Mouse (Mus musculus) forebrain, embryonic 11.5 days (tissue): Measurements from ENCODE around the gene Trim28. TPM values are rescaled to one million over a fixed set of nuclear protein-coding genes. Genes with fewer than 3 reads are reported as not detected.

Source experiments
- ATAC-seq: fragments of 200-750 bp; cut with Nextera tagmentation; replicated peaks from 2 replicates; pipeline ENCODE4 v1.8.0; 2017; ENCODE audit warnings: moderate TSS enrichment; ENCODE audit not compliant: low FRiP score
- DNase-seq: peaks from one replicate; pipeline ENCODE4 v3.0.0-alpha.2; 2017; ENCODE audit warnings: low spot score
- H3K27ac ChIP-seq: fragments of 300-500 bp; sonication (generic); 2 replicates; pipeline ENCODE4 v1.5.1; 2014; ENCODE audit warnings: low read depth, low read length
- H3K27me3 ChIP-seq: fragments of 300-500 bp; sonication (generic); 2 replicates; pipeline ENCODE4 v1.6.1; 2014; ENCODE audit warnings: mild to moderate bottlenecking, low read length, mixed read lengths; ENCODE audit not compliant: control insufficient read depth, insufficient read depth
- H3K36me3 ChIP-seq: fragments of 300-500 bp; sonication (generic); 2 replicates; pipeline ENCODE4 v1.6.1; 2014; ENCODE audit warnings: mild to moderate bottlenecking, low read length, moderate library complexity, mixed read lengths; ENCODE audit not compliant: control insufficient read depth, insufficient read depth
- H3K4me1 ChIP-seq: fragments of 300-500 bp; sonication (generic); replicated peaks from 2 replicates; pipeline ENCODE4 v1.6.1; 2014; ENCODE audit warnings: low read length, mixed read lengths; ENCODE audit not compliant: control insufficient read depth, insufficient read depth
- H3K4me2 ChIP-seq: fragments of 300-500 bp; sonication (generic); 2 replicates; pipeline ENCODE4 v1.6.1; 2014; ENCODE audit warnings: low read depth, mild to moderate bottlenecking, low read length, moderate library complexity, mixed read lengths; ENCODE audit not compliant: severe bottlenecking
- H3K4me3 ChIP-seq: fragments of 300-500 bp; sonication (generic); 2 replicates; pipeline ENCODE4 v1.5.1; 2014; ENCODE audit warnings: low read depth, low read length
- H3K9ac ChIP-seq: fragments of 300-500 bp; sonication (generic); 2 replicates; pipeline ENCODE4 v1.6.1; 2014; ENCODE audit warnings: low read length
- H3K9me3 ChIP-seq: fragments of 300-500 bp; sonication (generic); 2 replicates; pipeline ENCODE4 v1.6.1; 2016; ENCODE audit warnings: low read length, mixed read lengths; ENCODE audit not compliant: control insufficient read depth
- WGBS: fragments of 180-500 bp; shearing (Covaris S2); extraction: QIAGEN DNeasy Blood & Tissue Kit; methylation state at CpG from one replicate; pipeline ENCODE4 v1.1.7; 2014; 5-methylcytosine and 5-hydroxymethylcytosine counted together
- polyA plus RNA-seq: library from polyadenylated mRNA; unstranded; fragments of >200 nt; fragmentation: Nextera tagmentation; extraction: Ambion mirVana; gene quantifications from 2 replicates; pipeline ENCODE4 v1.2.1, GENCODE M21; 2014

The Trim28 gene
- polyA plus RNA-seq, 1 experiment from 2014 or later: 507 TPM

DNA sequence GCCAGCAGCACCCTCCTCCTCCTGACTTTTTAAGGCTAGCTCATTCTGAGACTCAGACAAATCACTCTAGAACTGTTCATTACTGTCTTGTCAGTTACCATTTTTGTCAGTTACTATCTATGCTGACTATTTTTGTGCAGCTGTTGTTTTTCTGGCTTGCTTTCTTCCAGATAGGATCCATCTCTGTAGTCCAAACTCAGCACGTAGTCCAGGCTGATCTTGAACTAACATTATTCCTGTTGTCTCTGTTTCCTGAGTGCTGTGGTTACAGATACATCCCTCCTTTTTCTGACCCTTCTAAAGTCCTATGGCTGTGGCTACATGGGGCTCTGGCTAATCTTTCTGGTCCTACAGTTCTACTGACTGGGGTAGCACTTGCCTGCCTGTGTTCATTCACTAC lies 40.3 kb downstream of the Trim28 start:
- no peak overlapping the region for H3K4me3 ChIP-seq
- no peak overlapping the region for H3K27ac ChIP-seq
- peak overlapping the region; percentile 93; the same call in 1 of the 2 replicates for H3K9ac ChIP-seq
- WGBS: 94% methylated on average over 1 of the region's 1 CpGs
- H3K27me3 ChIP-seq: peaks cover 20% of the 10 kb centered on the region
- H3K4me1 ChIP-seq: peaks cover 17% of the 10 kb centered on the region
- peaks cover 3% of the 10 kb centered on the region; the same call in 1 of the 2 replicates for H3K36me3 ChIP-seq
- ATAC-seq (no peak), DNase-seq (no peak)
- no peaks in the 10 kb centered on the region for H3K9me3 ChIP-seq
- peak overlapping the region; percentile 81; the same call in 1 of the 2 replicates for H3K4me2 ChIP-seq

- DNase-seq (no peak), ATAC-seq (no peak)
- Histone ChIP-seq H3K9ac (no peak overlapping the region), H3K4me1 (peaks cover 12% of the 10 kb centered on the region), H3K27ac (no peak overlapping the region), H3K4me2 (no peak overlapping the region), H3K9me3 (no peaks in the 10 kb centered on the region), H3K4me3 (no peak overlapping the region), H3K36me3 (no peaks in the 10 kb centered on the region), H3K27me3 (peaks cover 31% of the 10 kb centered on the region)
- 74% methylated on average over 1 of the region's 1 CpGs for WGBS
Measured at GRCm38 (mm10) chr7:13041256-13041655, 42.3 kb downstream of the Trim28 start.

GRCm38 (mm10) chr7:13042511-13042910 lies 43.6 kb downstream of the Trim28 start:
- DNase-seq (no peak), ATAC-seq (no peak)
- H3K36me3 ChIP-seq: no peaks in the 10 kb centered on the region
- WGBS: 75% methylated on average over 6 of the region's 6 CpGs
- no peak overlapping the region for H3K27ac ChIP-seq
- H3K27me3 ChIP-seq: peaks cover 31% of the 10 kb centered on the region
- peaks cover 9% of the 10 kb centered on the region for H3K4me1 ChIP-seq
- H3K4me3 ChIP-seq: no peak overlapping the region
- H3K9me3 ChIP-seq: no peaks in the 10 kb centered on the region
- no peak overlapping the region for H3K4me2 ChIP-seq
- no peak overlapping the region for H3K9ac ChIP-seq

DNA sequence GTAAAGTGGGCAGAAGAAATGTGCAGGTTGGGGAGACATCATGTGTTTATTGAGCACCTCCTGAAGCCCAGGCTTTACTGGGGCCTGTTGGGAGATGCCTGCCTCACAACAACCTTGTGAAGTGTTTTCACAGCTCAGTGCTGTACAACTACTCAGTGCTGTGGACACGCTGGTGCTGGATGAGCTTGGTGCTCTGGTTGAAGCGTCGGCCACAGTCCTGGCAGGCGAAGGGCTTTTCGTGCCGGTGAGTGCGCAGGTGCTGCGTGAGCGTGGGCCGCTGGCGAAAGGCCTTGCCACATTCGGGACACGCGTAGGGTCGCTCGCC lies 44.2 kb downstream of the Trim28 start:
- Histone ChIP-seq H3K4me2 (peak overlapping the region; percentile 92), H3K27me3 (peaks cover 31% of the 10 kb centered on the region), H3K27ac (no peak overlapping the region), H3K4me3 (peak overlapping the region; percentile 40), H3K36me3 (no peaks in the 10 kb centered on the region), H3K9me3 (no peaks in the 10 kb centered on the region), H3K4me1 (peaks cover 9% of the 10 kb centered on the region), H3K9ac (no peak overlapping the region; the same call in 1 of the 2 replicates)
- ATAC-seq (no peak), DNase-seq (no peak)
- 42% methylated on average over 16 of the region's 16 CpGs for WGBS

DNA sequence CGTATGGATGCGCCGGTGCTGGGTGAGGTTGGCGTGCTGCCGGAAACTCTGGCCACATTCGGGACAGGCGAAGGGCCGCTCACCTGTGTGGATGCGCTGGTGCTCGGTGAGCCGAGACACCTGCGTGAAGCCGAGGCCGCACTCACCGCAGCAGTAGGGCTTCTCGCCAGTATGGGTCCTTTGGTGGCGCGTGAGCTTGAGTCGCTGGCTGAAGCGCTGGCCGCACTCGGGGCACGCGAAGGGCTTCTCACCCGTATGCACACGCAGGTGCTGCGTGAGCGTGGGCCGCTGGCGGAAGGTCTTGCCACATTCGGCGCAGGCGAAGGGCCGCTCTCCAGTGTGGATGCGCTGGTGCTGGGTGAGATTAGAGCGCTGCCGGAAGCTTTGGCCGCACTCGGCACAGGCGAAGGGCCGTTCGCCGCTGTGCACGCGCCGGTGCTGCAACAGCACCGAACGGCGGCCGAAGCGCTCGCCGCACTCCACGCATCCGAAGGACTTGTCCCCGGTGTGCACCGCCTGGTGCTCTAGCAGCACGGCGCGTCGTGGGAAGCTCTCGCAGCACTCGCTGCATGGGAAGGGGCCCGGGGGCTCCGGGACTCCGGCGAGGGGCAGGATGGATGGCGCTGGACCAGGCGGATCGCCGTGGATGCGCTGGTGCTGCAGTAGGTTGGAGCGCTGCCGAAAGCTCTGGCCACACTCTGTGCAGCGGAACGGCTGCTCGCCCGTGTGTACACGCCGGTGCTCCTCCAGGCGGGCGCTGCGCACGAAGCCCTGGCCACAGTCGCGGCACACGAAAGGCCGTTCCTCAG lies 44.7 kb downstream of the Trim28 start:
- Histone ChIP-seq H3K36me3 (no peaks in the 10 kb centered on the region), H3K4me2 (peak overlapping the region; percentile 92), H3K27me3 (peaks cover 31% of the 10 kb centered on the region), H3K4me3 (peak overlapping the region; percentile 40), H3K9ac (peak overlapping the region; percentile 61), H3K4me1 (peaks cover 8% of the 10 kb centered on the region), H3K9me3 (no peaks in the 10 kb centered on the region), H3K27ac (no peak overlapping the region)
- ATAC-seq: peak; percentile 29
- DNase-seq: peak; percentile 74
- WGBS: 5% methylated on average over 85 of the region's 88 CpGs

DNA sequence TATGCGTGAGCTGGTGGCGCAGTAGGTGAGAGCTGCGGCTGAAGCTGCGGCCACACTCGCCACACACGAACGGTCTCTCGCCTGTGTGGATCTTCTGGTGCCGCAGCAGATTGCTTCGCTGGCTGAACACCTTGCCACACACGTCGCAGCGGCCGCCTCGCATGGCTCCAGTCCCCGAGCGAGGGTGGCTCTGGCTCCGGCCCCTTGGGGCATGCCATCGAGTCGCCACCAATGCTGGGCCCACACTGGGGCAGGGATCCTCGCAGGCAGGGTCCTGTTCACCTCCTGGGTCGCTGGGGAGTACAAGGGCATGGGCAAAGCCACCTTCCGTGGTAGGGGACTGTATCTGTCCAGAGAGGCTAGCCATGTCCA lies 45.3 kb downstream of the Trim28 start:
- Histone ChIP-seq H3K9me3 (no peaks in the 10 kb centered on the region), H3K27ac (no peak overlapping the region), H3K4me3 (peak overlapping the region; percentile 40), H3K36me3 (no peaks in the 10 kb centered on the region), H3K9ac (peak overlapping the region; percentile 61), H3K27me3 (peaks cover 31% of the 10 kb centered on the region), H3K4me2 (peak overlapping the region; percentile 92), H3K4me1 (peaks cover 5% of the 10 kb centered on the region)
- 4% methylated on average over 23 of the region's 23 CpGs for WGBS
- ATAC-seq (no peak; the same call in 1 of the 2 replicates), DNase-seq (peak; percentile 72)

DNA sequence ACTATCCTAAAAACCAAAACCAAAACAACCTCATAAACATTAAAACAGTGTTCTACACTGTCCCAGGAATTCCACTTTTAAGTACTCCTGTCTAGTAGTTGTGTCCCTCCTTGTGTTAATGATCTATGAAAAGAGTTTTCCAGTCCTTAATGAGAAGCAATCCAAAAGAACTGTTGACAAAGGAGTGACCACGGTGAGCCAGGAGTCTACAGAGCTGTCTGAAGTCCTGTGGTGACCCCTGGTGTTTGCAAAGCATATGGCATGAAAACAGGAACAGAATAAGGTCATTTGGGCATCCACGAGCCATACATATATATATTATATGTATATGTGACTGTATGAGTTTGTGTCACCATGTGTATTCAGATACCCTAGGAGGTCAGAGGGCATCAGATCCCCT lies 47.2 kb downstream of the Trim28 start:
- 14% methylated on average over 2 of the region's 2 CpGs for WGBS
- Histone ChIP-seq H3K4me3 (no peak overlapping the region), H3K27me3 (peaks cover 31% of the 10 kb centered on the region), H3K36me3 (no peaks in the 10 kb centered on the region), H3K4me1 (peaks cover 5% of the 10 kb centered on the region), H3K9ac (no peak overlapping the region), H3K27ac (no peak overlapping the region), H3K4me2 (no peak overlapping the region), H3K9me3 (no peaks in the 10 kb centered on the region)
- DNase-seq: peak; percentile 73
- peak; percentile 78 for ATAC-seq

DNA sequence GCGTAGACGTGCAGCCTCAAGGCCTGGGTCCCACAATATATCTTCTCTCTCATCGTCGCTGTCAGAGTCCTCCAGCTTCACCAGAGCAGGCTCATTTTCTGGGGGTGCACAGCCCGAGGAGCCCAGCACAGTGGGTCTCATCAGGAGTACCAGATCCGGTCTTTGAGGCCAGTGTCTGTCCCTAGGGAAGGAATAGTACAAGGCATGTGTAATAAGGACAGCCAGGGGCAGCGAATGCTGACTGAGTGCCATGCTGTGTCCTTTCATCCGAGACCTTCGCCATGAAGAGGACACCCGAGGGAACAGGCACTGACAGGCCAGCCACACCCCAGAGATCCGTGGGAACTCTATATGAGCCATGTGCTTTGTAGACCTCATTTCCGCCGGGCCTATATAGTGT lies 54.1 kb downstream of the Trim28 start:
- H3K27me3 ChIP-seq: no peaks in the 10 kb centered on the region
- DNase-seq: no peak
- H3K4me1 ChIP-seq: peaks cover 2% of the 10 kb centered on the region; the same call in 1 of the 2 replicates
- WGBS: 90% methylated on average over 13 of the region's 13 CpGs
- H3K27ac ChIP-seq: no peak overlapping the region
- H3K4me2 ChIP-seq: no peak overlapping the region
- no peak for ATAC-seq
- no peaks in the 10 kb centered on the region for H3K9me3 ChIP-seq
- no peaks in the 10 kb centered on the region for H3K36me3 ChIP-seq
- H3K4me3 ChIP-seq: no peak overlapping the region
- H3K9ac ChIP-seq: no peak overlapping the region

GRCm38 (mm10) chr7:13053501-13053900 lies 54.6 kb downstream of the Trim28 start:
- H3K27me3 ChIP-seq: no peaks in the 10 kb centered on the region
- no peak for DNase-seq
- no peak overlapping the region; the same call in 1 of the 2 replicates for H3K9ac ChIP-seq
- no peak overlapping the region for H3K27ac ChIP-seq
- H3K36me3 ChIP-seq: no peaks in the 10 kb centered on the region
- 99% methylated on average over 2 of the region's 2 CpGs for WGBS
- peak overlapping the region; percentile 63; the same call in 1 of the 2 replicates for H3K4me2 ChIP-seq
- H3K4me1 ChIP-seq: peaks cover 2% of the 10 kb centered on the region; the same call in 1 of the 2 replicates
- ATAC-seq: no peak
- peak overlapping the region; percentile 55; the same call in 1 of the 2 replicates for H3K4me3 ChIP-seq
- no peaks in the 10 kb centered on the region for H3K9me3 ChIP-seq
